Mouse (Mus musculus) brain, embryonic 14.5 days (tissue): ENCODE data around the gene Amigo2.

Source experiments
- CTCF ChIP-seq: fragments of 200-500 bp; IDR thresholded peaks from 2 replicates; pipeline ENCODE4 v1.5.1; 2012; ENCODE audit warnings: inconsistent platforms, mild to moderate bottlenecking, moderate library complexity, borderline replicate concordance; ENCODE audit not compliant: insufficient read depth, insufficient read length; ENCODE audit errors: extremely low read depth
- POLR2A ChIP-seq: fragments of 200-500 bp; IDR thresholded peaks from 2 replicates; pipeline ENCODE4 v1.6.1; 2012; ENCODE audit warnings: mild to moderate bottlenecking, inconsistent platforms, borderline replicate concordance; ENCODE audit not compliant: poor library complexity, insufficient read depth, insufficient read length, severe bottlenecking; ENCODE audit errors: extremely low read depth

DNA sequence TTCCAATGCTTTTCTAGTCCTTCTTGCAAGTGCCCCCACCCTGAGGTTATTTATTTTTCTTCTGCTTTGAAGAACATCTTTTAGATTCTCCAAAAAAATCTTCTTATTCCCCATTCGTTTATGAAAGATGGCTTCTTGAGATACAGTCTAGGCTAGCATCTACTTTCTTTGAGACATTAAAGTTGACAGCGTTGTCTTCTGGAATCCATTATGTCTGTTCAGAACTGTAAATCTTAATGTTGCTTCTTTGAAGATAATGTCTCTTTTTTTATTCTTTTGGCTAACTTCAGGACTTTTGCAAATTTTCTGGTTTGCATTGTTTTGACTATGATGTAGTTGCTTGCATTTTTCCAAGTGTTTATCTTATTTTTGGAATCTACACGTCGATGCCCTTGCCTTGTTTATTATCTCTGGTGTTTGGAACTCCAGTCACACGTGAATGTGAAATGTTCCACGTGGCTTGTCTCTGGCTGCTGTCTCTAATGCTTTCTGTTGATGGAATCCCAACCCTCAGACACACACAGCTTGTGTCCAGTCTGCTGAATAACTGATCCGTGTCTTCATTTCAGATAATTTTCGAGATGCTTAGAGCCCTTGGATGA, 20.1 kb upstream of the Amigo2 start:
- no peak for TF ChIP-seq CTCF
- no peak for TF ChIP-seq POLR2A
